Mouse (Mus musculus): Measurements from ENCODE around the gene Ogg1. TPM values are rescaled to one million over a fixed set of nuclear protein-coding genes. Genes with fewer than 3 reads are reported as not detected.

The Ogg1 gene
- polyA plus RNA-seq (2012; rRNA removed; ENCODE audit: low replicate concordance): 28.4 and 29.2 TPM in 2 replicates

DNA sequence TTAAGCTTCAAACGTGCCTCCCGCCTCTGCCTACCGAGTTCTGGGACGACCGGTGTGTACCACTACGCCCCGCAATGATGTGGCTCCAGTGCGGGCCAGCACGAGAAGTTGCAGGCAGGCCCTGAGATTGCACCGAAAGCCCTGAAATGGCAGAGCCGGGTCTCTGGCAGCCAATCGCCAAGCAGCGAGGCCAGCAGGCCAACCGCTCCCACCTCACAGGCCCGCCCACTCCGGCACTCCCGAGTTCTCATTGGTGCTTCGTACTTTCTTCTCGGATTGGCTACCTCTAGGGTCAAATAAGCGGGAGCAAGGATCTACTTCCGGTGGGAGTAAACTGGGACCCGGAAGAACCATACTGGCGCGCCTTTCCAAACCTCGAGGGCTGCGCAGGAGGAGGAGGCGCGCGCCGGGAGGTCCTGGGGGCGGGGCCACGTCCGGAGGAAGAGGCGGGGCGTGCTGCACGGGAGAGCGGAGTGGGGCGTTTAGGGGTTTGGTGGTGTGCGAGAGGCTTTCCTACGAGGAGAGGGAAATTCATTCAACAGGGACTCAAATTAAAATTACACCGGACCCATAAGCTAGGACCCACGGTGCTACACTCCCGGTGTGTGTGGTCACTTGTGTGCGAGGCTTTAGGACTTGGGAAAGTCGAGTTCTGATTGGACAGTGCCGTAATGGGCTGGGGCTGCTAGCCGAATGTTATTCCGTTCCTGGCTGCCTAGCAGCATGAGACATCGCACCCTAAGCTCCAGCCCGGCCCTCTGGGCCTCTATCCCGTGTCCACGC lies at the start of gene Ogg1:
Gene Ogg1, plus strand, starts transcription at position 440 of the 783 bp plus-strand sequence.

DNA sequence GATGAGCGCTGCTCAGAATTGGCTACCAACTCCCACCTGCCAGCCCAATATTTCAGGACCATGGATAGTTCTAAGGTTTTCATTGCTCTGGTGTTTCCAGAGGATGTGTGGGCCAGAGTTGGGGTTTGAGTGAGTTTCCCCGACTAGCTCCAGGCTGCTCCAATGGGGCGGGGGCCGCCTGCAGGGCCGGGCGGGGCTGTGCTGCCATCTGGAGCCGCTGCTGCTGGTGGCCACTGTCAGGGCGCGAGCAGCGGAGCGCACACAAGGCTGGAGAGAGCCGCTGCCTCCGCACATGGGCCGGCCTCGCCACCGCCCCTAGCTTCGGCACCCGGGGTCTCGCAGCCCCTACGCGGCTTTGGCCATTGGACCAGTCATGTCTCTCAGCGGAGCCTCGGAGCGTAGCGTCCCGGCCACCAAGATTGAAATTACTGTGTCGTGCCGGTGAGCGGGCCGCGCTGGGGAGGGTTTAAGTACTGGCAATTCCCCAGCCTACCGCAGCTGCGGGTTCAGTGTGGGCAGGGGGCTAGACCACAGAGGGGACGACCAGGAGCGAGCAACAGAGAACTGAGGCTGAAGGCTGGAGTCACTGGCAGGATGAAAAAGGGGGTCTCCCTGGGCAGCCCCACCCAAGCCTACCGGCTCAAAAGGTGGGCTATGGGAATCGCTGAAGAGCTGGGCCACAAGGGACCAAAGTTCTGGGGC lies 44.5 kb upstream of the Ogg1 start, which contains the start of gene Cpne9:
Gene Cpne9, plus strand, starts transcription at position 207 of the 702 bp plus-strand sequence.

DNA sequence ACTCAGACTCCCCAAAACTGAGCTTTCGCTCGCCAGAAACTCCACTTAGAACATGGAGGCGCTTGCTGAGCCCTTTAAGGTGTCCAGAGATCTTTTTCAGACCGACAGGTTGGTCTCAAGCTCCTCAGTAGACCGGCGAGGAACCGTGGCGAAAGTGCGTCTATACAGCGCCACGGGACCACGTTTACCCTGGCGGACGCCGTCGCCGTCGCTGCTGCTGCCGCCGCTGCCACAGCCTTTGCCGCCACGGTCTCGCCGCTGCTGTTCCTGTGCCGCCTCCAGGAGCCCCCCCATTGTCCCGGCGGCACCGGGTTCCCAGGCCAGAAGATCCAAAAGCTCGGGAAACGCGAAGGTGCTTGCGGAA lies 19.8 kb upstream of the Ogg1 start, which contains the start of gene Brpf1:
Gene Brpf1, plus strand, starts transcription at position 152 of the 364 bp plus-strand sequence.

DNA sequence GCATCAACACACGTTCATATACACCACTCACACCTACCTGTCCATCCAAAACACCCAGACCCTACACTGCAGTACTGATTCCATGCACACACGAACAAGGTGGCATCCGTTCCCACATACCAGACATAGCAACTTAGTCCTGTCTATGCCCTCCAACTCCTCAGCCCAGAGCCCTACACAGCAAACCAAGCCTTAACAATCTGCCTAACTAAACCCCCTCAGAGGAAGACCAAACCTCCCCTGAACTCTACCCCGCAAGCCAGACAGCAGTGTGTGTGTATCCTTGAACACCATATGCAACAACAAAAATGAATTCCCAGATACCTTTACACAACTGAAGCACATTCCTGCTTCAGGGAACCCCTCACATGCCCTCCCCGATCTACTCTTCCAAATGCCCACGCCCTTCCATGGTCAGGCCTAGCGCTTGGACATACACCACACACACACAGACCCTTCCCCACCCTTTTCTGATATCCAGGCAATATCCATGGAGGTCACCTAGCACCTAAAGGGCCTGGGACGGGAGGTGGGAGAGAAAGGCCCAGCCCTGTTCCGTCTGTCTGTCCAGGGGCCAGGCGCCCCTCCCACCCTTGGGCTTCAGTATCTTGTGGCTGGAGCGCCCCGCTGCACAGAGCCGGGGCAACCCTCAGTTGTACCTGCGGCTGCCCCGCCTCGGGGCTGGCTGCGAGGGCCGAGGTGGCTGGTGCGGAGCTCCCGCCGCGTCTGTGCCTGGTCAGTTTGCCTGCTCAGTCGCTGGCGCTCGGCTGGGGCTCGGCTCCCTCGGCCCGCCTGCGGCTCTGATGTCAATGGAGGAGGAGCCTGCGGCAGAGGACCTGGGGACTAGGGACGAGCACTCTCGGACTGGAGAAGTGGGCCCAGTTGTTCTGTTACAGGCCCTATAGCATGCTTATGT lies 16.7 kb downstream of the Ogg1 start, which contains the start of gene Camk1:
Gene Camk1, minus strand, starts transcription at position 808 of the 916 bp plus-strand sequence.

DNA sequence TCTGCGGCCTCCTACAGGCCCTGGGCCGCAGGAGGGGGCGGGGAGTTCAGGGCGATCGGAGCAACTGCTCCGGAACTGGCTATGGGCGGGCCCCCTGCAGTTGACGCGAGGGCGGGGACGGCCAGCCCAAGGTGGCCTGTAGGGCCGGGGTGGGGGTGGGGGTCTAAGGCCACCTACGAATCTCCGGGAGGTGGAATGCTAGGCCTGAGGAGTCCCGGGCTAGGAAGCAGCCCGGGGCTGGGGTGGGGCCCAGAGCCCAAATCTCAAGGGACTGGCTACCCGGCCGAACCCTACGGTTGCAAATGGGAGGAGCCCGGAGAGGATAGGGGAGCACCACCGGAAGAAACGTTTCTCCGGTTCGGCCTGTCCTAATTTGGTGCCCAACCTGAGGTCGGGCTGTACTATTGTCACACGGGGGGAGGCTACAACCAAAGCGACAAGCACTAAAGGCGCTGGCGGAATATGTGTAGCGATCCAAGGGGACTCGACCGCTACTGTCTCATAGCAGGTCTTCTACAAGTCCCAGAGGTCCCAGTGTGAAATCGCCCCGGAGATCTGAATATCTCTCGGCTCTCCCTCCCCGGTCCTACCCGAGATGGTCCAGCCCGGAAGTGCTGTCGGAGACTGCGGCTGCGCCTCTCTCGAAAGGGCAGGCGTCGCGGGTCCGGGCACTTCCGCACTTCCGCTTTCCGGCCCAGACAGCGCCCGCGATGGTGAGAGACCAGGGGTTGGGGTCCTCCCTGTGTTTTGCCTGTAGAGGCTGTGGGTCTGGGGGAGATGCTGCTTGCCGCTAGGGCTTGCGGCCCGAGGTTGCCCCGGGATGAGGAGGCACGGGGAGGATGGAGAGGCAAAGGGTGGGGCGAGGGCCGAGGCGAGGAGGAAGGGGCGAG lies 51.0 kb downstream of the Ogg1 start, which contains the start of the genes Tada3 and Arpc4:
Gene Tada3, minus strand, starts transcription at position 388 of the 890 bp plus-strand sequence.
Gene Arpc4, plus strand, starts transcription at position 620 of the 890 bp plus-strand sequence.

Other genes starting within 250 kb of the Ogg1 start
- gene Setd5, start 249.6 kb upstream of the Ogg1 start, polyA plus RNA-seq (2012; rRNA removed; ENCODE audit: low replicate concordance): 32.0 and 49.9 TPM in 2 replicates
- 0.33 and 0.44 TPM in 2 replicates for gene Lhfpl4, start 131.6 kb upstream of the Ogg1 start, polyA plus RNA-seq (2012; rRNA removed; ENCODE audit: low replicate concordance)
- 40.1 and 51.3 TPM in 2 replicates for gene Mtmr14, start 89.1 kb upstream of the Ogg1 start, polyA plus RNA-seq (2012; rRNA removed; ENCODE audit: low replicate concordance)
- gene Cpne9, start 44.7 kb upstream of the Ogg1 start, polyA plus RNA-seq (2012; rRNA removed; ENCODE audit: low replicate concordance): 0.04 and 0.10 TPM in 2 replicates
- gene Brpf1, start 19.8 kb upstream of the Ogg1 start, polyA plus RNA-seq (2012; rRNA removed; ENCODE audit: low replicate concordance): 17.8 and 26.7 TPM in 2 replicates
- gene Camk1, start 17.0 kb downstream of the Ogg1 start, polyA plus RNA-seq (2012; rRNA removed; ENCODE audit: low replicate concordance): 99.6 and 113 TPM in 2 replicates
- 28.1 and 28.6 TPM in 2 replicates for gene Tada3, start 50.9 kb downstream of the Ogg1 start, polyA plus RNA-seq (2012; rRNA removed; ENCODE audit: low replicate concordance)
- 94.6 and 97.5 TPM in 2 replicates for gene Arpc4, start 51.1 kb downstream of the Ogg1 start, polyA plus RNA-seq (2012; rRNA removed; ENCODE audit: low replicate concordance)
- gene Ttll3, start 62.3 kb downstream of the Ogg1 start, polyA plus RNA-seq (2012; rRNA removed; ENCODE audit: low replicate concordance): 6.0 and 11.1 TPM in 2 replicates
- 60.9 and 97.5 TPM in 2 replicates for gene Rpusd3, start 92.4 kb downstream of the Ogg1 start, polyA plus RNA-seq (2012; rRNA removed; ENCODE audit: low replicate concordance)
- 1,367 and 6,336 TPM in 2 replicates for gene Cidec, start 108.8 kb downstream of the Ogg1 start, polyA plus RNA-seq (2012; rRNA removed; ENCODE audit: low replicate concordance)
- 90.4 and 99.5 TPM in 2 replicates for gene Jagn1, start 115.6 kb downstream of the Ogg1 start, polyA plus RNA-seq (2012; rRNA removed; ENCODE audit: low replicate concordance)
- gene Il17re, start 131.5 kb downstream of the Ogg1 start, polyA plus RNA-seq (2012; rRNA removed; ENCODE audit: low replicate concordance): 10.3 and 39.0 TPM in 2 replicates
- gene Il17rc, start 144.5 kb downstream of the Ogg1 start, polyA plus RNA-seq (2012; rRNA removed; ENCODE audit: low replicate concordance): 62.5 and 102 TPM in 2 replicates
- 31.6 and 59.5 TPM in 2 replicates for gene Creld1, start 156.3 kb downstream of the Ogg1 start, polyA plus RNA-seq (2012; rRNA removed; ENCODE audit: low replicate concordance)
- gene Prrt3, start 175.0 kb downstream of the Ogg1 start, polyA plus RNA-seq (2012; rRNA removed; ENCODE audit: low replicate concordance): 0.12 TPM in 1 of 2 replicates, not detected in the other
- 74.0 and 95.2 TPM in 2 replicates for gene Emc3, start 204.7 kb downstream of the Ogg1 start, polyA plus RNA-seq (2012; rRNA removed; ENCODE audit: low replicate concordance)
- gene Fancd2, start 204.7 kb downstream of the Ogg1 start, polyA plus RNA-seq (2012; rRNA removed; ENCODE audit: low replicate concordance): 0.40 and 2.9 TPM in 2 replicates